Comparison of ENCODE assay signal across 10 mouse cellular contexts in genomic region chr9:98061646-98062045, GRCm38 (mm10).
"Had no signal": no experiment of that assay in that cellular context is flagged by ENCODE, and none has a peak within 500 bp of the region (broad histone marks: within the 10 kb centered on the region; RNA-seq: fewer than 3 reads in every experiment).

No protein-coding gene starts in this region.

- H3K4me1 ChIP-seq: kidney, embryonic 15.5 days; limb, embryonic 15.5 days; liver, embryonic 12.5 days; lung, embryonic 15.5 days; midbrain, embryonic 13.5 days had no signal

- H3K4me3 ChIP-seq: kidney, embryonic 15.5 days; limb, embryonic 15.5 days; liver, embryonic 12.5 days; lung, embryonic 15.5 days; midbrain, embryonic 13.5 days had no signal

- DNase-seq: kidney, postnatal 14 days; layer of hippocampus, postnatal 36 days; lung, postnatal 14 days; right cerebral cortex, postnatal 25 days; thymus, postnatal 4 days had no signal

- ATAC-seq: liver, embryonic 12.5 days; midbrain, embryonic 13.5 days had no signal
